Mouse (Mus musculus) cerebellum, adult 2 months (tissue): ENCODE data around the gene 4933405O20Rik.

Source experiments
- CTCF ChIP-seq: fragments of 200-500 bp; IDR thresholded peaks from 2 replicates; pipeline ENCODE4 v1.5.1; 2011; ENCODE audit warnings: low read depth, mild to moderate bottlenecking, control low read depth, low read length, moderate library complexity, borderline replicate concordance; ENCODE audit not compliant: insufficient read depth
- POLR2A ChIP-seq: fragments of 200-500 bp; IDR thresholded peaks from 2 replicates; pipeline ENCODE4 v1.6.1; 2011; ENCODE audit warnings: low read length, control low read depth, borderline replicate concordance; ENCODE audit not compliant: insufficient read depth

GRCm38 (mm10) chr7:50549572-50549971 is 49.4 kb upstream of the 4933405O20Rik start:
- TF ChIP-seq CTCF (no peak), POLR2A (no peak)
